ENCODE assay signal across 9 mouse cellular contexts in the genomic region with DNA sequence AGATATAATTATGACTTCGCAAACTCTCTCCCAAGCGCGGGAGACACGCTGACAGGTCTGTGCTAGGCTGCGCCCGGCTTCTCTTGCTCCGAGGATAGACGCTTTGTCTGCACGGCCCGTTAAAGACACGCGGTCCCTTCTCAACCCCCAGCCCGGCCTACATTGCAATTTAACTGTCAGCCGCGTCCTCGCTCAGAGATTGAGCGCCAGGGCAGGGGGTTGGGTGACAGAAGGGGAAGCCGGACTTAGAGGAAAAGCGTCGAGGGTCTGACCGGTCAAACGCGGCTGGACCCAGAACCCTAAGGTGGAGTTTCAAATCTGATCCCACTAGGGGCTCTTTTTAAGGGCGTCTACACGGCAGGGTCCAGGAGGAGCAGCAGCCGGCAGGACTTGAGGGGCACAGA. TPM values are rescaled to one million over a fixed set of nuclear protein-coding genes. Genes with fewer than 3 reads are reported as not detected.
DNase-seq lines count a peak whose midpoint lies in the region; ATAC-seq and TF ChIP-seq lines count a peak whose summit lies in the region.
"Had no signal": no experiment of that assay in that cellular context is flagged by ENCODE, and none has a peak within 500 bp of the region (broad histone marks: within the 10 kb centered on the region; RNA-seq: fewer than 3 reads in every experiment).

No protein-coding gene starts in this region.

- H3K9ac ChIP-seq in ES-E14 (ENCODE audit: insufficient read depth, low read depth, low read length, poor library complexity, severe bottlenecking): peak overlapping the region; percentile 7; the same call in 1 of the 2 replicates
- no peak overlapping the region for H3K9ac ChIP-seq in heart, embryonic 15.5 days
- 0 out of 2 replicates have a peak overlapping the region, but pooled peaks have one; percentile 21 for H3K9ac ChIP-seq in midbrain, embryonic 11.5 days (ENCODE audit: low read length)
- H3K9ac ChIP-seq: liver, embryonic 13.5 days had no signal

- H3K27ac ChIP-seq in ES-E14 (ENCODE audit: insufficient read depth, low read depth, low read length, poor library complexity, severe bottlenecking): no peak overlapping the region
- H3K27ac ChIP-seq in heart, embryonic 15.5 days: no peak overlapping the region
- H3K27ac ChIP-seq in midbrain, embryonic 11.5 days (ENCODE audit: low read depth, low read length): no peak overlapping the region
- H3K27ac ChIP-seq: liver, embryonic 13.5 days had no signal

- intact Hi-C loops in heart, postnatal 25 days (cut with DNase I): loop anchor here (5.0 to 10.0 kb wide), 2 partner anchors 173 to 191 kb away; a partner anchor contains a TSS

- peaks cover 0 to 17% of the 10 kb centered on the region in 2 experiments; a peak in 2 of 4 replicates for H3K4me1 ChIP-seq in ES-E14 (ENCODE audit: control insufficient read depth in 2 of 2, insufficient read depth in 2 of 2, low read length in 2 of 2, poor library complexity in 1 of 2)
- peaks cover 43% of the 10 kb centered on the region for H3K4me1 ChIP-seq in heart, embryonic 15.5 days (replicated peaks)
- H3K4me1 ChIP-seq in midbrain, embryonic 11.5 days (ENCODE audit: control insufficient read depth, insufficient read depth, low read length): peaks cover 31% of the 10 kb centered on the region

- H3K4me2 ChIP-seq in heart, embryonic 15.5 days: peak overlapping the region; percentile 48
- peak overlapping the region; percentile 27 for H3K4me2 ChIP-seq in midbrain, embryonic 11.5 days

- peaks cover 69% of the 10 kb centered on the region for H3K27me3 ChIP-seq in heart, embryonic 15.5 days
- H3K27me3 ChIP-seq in midbrain, embryonic 11.5 days (ENCODE audit: control insufficient read depth, insufficient read depth, low read length): peaks cover 58% of the 10 kb centered on the region

- 2% methylated on average over 26 of the region's 26 CpGs for WGBS in heart, embryonic 15.5 days
- under 1% methylated on average over 26 of the region's 26 CpGs for WGBS in midbrain, embryonic 11.5 days

- peak; percentile 84 for DNase-seq in heart, adult 11 months
- no peak for DNase-seq in heart, postnatal 25 days (ENCODE audit: low spot score)
- DNase-seq in ES-E14 (ENCODE audit: low read depth, low spot score): no peak
- peak; percentile 98 for DNase-seq in midbrain, embryonic 11.5 days (ENCODE audit: low spot score, missing footprints)
- no peak for DNase-seq in gastrocnemius, adult 18-20 months (ENCODE audit: low spot score)
- DNase-seq in thymus, postnatal 14 days: no peak
- DNase-seq in thymus, postnatal 36 days: no peak
- DNase-seq: liver, embryonic 13.5 days had no signal

- no peak for ATAC-seq in heart, embryonic 15.5 days (replicated peaks; ENCODE audit: insufficient number of reproducible peaks, insufficient read depth, low FRiP score, low read depth)
- ATAC-seq in midbrain, embryonic 11.5 days (ENCODE audit: low FRiP score): no peak

- peak overlapping the region in 1 of 2 experiments; percentile 53; a peak in 1 of 4 replicates for H3K4me3 ChIP-seq in ES-E14 (ENCODE audit: insufficient read depth in 1 of 2, low read depth in 1 of 2, low read length in 2 of 2, poor library complexity in 1 of 2, severe bottlenecking in 1 of 2)
- H3K4me3 ChIP-seq in heart, embryonic 15.5 days: peak overlapping the region; percentile 24
- 0 out of 2 replicates have a peak overlapping the region, but pooled peaks have one; percentile 11 for H3K4me3 ChIP-seq in midbrain, embryonic 11.5 days (ENCODE audit: low read depth, low read length)
- H3K4me3 ChIP-seq: liver, embryonic 13.5 days had no signal

- H3K9me3 ChIP-seq in ES-E14 (ENCODE audit: control insufficient read depth, insufficient read depth, low read depth, low read length): no peaks in the 10 kb centered on the region
- no peaks in the 10 kb centered on the region for H3K9me3 ChIP-seq in heart, embryonic 15.5 days (replicated peaks)
- peaks cover 4% of the 10 kb centered on the region; the same call in 1 of the 2 replicates for H3K9me3 ChIP-seq in midbrain, embryonic 11.5 days (ENCODE audit: control insufficient read depth, low read length)

- no peaks in the 10 kb centered on the region for H3K36me3 ChIP-seq in ES-E14 (ENCODE audit: control insufficient read depth, insufficient read depth, low read length, poor library complexity, severe bottlenecking)
- no peaks in the 10 kb centered on the region for H3K36me3 ChIP-seq in heart, embryonic 15.5 days
- H3K36me3 ChIP-seq in midbrain, embryonic 11.5 days (ENCODE audit: control insufficient read depth, insufficient read depth, low read length): no peaks in the 10 kb centered on the region
- H3K36me3 ChIP-seq: liver, embryonic 13.5 days had no signal

- in situ Hi-C loops in ES-E14 (cut with MboI; ENCODE audit: low sequenced_read_pairs in 2 of 2, unreplicated experiment in 2 of 2): loop anchor here in 1 of 2 experiments (10.0 kb wide), 1 partner anchor 301 kb away; no protein-coding TSS in a partner anchor

TF ChIP-seq in ES-E14, 5 proteins besides CTCF, POLR2A, EP300 and RAD21:
- TF ChIP-seq MAFK (IDR thresholded peaks at IDR 0.05; ENCODE audit: insufficient read depth, low read depth, low read length) (no peak), CHD2 (IDR thresholded peaks at IDR 0.05; ENCODE audit: low read depth, low read length) (no peak), ZNF384 (IDR thresholded peaks at IDR 0.05; ENCODE audit: low read depth, low read length) (no peak), HCFC1 (IDR thresholded peaks at IDR 0.05; ENCODE audit: borderline replicate concordance, insufficient read depth, low read length) (no peak)

RNA-seq across cellular contexts. Expression of a gene that starts 6.6 kb away (rescaled TPM):
- not detected for total RNA-seq in heart, postnatal 25 days (2021)
- total RNA-seq in ES-E14 (2012; rRNA removed): not detected in 2 replicates
- not detected in 2 replicates for polyA plus RNA-seq in heart, embryonic 15.5 days (2015; fragmentation: Nextera tagmentation; extraction: Ambion mirVana)
- polyA plus RNA-seq in midbrain, embryonic 11.5 days (2014; fragmentation: Nextera tagmentation; extraction: Ambion mirVana): not detected in 2 replicates
- total RNA-seq in gastrocnemius, adult 18-20 months (2021): not detected
- polyA plus RNA-seq: liver, embryonic 13.5 days had no signal

RNA-seq across cellular contexts. Expression of a gene that starts 50.3 kb away (rescaled TPM):
- total RNA-seq in heart, postnatal 25 days (2021): not detected
- not detected in 2 replicates for total RNA-seq in ES-E14 (2012; rRNA removed)
- not detected in 2 replicates for polyA plus RNA-seq in heart, embryonic 15.5 days (2015; fragmentation: Nextera tagmentation; extraction: Ambion mirVana)
- polyA plus RNA-seq in midbrain, embryonic 11.5 days (2014; fragmentation: Nextera tagmentation; extraction: Ambion mirVana): not detected in 2 replicates
- not detected for total RNA-seq in gastrocnemius, adult 18-20 months (2021)

RNA-seq across cellular contexts. Expression of a gene that starts 57.6 kb away (rescaled TPM):
- not detected for total RNA-seq in heart, postnatal 25 days (2021)
- total RNA-seq in ES-E14 (2012; rRNA removed): not detected in 2 replicates
- not detected in 2 replicates for polyA plus RNA-seq in heart, embryonic 15.5 days (2015; fragmentation: Nextera tagmentation; extraction: Ambion mirVana)
- polyA plus RNA-seq in midbrain, embryonic 11.5 days (2014; fragmentation: Nextera tagmentation; extraction: Ambion mirVana): not detected in 2 replicates
- not detected for total RNA-seq in gastrocnemius, adult 18-20 months (2021)
- polyA plus RNA-seq: liver, embryonic 13.5 days had no signal

Comparison
In these comparisons a context has a peak if more than half of its experiments do, and no peak if none do; other contexts are left out.
1. DNase-seq: peak in heart, adult 11 months (single experiment) and midbrain, embryonic 11.5 days (single experiment); none in heart, postnatal 25 days (single experiment), ES-E14 (single experiment), gastrocnemius, adult 18-20 months (single experiment), thymus, postnatal 14 days (single experiment) and thymus, postnatal 36 days (0 of 2).